Mouse (Mus musculus) heart, postnatal 0 days (tissue): ENCODE data around the gene 4930442H23Rik. TPM values are rescaled to one million over a fixed set of nuclear protein-coding genes. Genes with fewer than 3 reads are reported as not detected.

Source experiments
- ATAC-seq: fragments of 200-750 bp; cut with Nextera tagmentation; 2 replicates; pipeline ENCODE4 v1.8.0; 2017; ENCODE audit warnings: low read depth, moderate number of reproducible peaks, moderate library complexity; ENCODE audit not compliant: insufficient read depth
- DNase-seq: peaks from one replicate; pipeline ENCODE4 v3.0.0-alpha.2; 2016; ENCODE audit warnings: low spot score
- H3K27ac ChIP-seq: fragments of 300-500 bp; sonication (generic); 2 replicates; pipeline ENCODE4 v1.5.1; 2014; ENCODE audit warnings: low read depth, mild to moderate bottlenecking
- H3K27me3 ChIP-seq: fragments of 300-500 bp; sonication (generic); 2 replicates; pipeline ENCODE4 v1.6.1; 2014; ENCODE audit warnings: low read length, mixed read lengths; ENCODE audit not compliant: control insufficient read depth, insufficient read depth
- H3K36me3 ChIP-seq: fragments of 300-500 bp; sonication (generic); replicated peaks from 2 replicates; pipeline ENCODE4 v1.6.1; 2014; ENCODE audit warnings: low read length, mixed read lengths; ENCODE audit not compliant: control insufficient read depth, insufficient read depth
- H3K4me1 ChIP-seq: fragments of 300-500 bp; sonication (generic); 2 replicates; pipeline ENCODE4 v1.6.1; 2014; ENCODE audit warnings: antibody characterized with exemption; ENCODE audit not compliant: control insufficient read depth, insufficient read depth
- H3K4me2 ChIP-seq: fragments of 300-500 bp; sonication (generic); 2 replicates; pipeline ENCODE4 v1.6.1; 2014; ENCODE audit warnings: low read depth, mild to moderate bottlenecking, low read length, moderate library complexity
- H3K4me3 ChIP-seq: fragments of 300-500 bp; sonication (generic); 2 replicates; pipeline ENCODE4 v1.5.1; 2014; ENCODE audit warnings: low read depth, low read length
- H3K9ac ChIP-seq: fragments of 300-500 bp; sonication (generic); replicated peaks from 2 replicates; pipeline ENCODE4 v1.6.1; 2014; ENCODE audit warnings: low read depth, low read length, mixed read lengths
- H3K9me3 ChIP-seq: fragments of 300-500 bp; sonication (generic); replicated peaks from 2 replicates; pipeline ENCODE4 v1.6.1; 2016; ENCODE audit warnings: low read length; ENCODE audit not compliant: control insufficient read depth
- CTCF ChIP-seq: IDR thresholded peaks from 2 replicates; pipeline ENCODE4 v1.5.1; 2016; ENCODE audit warnings: antibody characterized with exemption, control low read depth, low read depth
- EP300 ChIP-seq: IDR thresholded peaks from 2 replicates; pipeline ENCODE4 v1.6.1; 2016; ENCODE audit warnings: antibody characterized with exemption, low read depth
- WGBS: fragments of 180-500 bp; shearing (Covaris S2); extraction: QIAGEN DNeasy Blood & Tissue Kit; methylation state at CpG from one replicate; pipeline ENCODE4 v1.1.7; 2014; 5-methylcytosine and 5-hydroxymethylcytosine counted together
- polyA plus RNA-seq: library from polyadenylated mRNA; unstranded; fragments of >200 nt; fragmentation: Nextera tagmentation; extraction: Ambion mirVana; gene quantifications from 2 replicates; pipeline ENCODE4 v1.2.1, GENCODE M21; 2015
- total RNA-seq: library from RNA; depleted of rRNA; stranded (reverse); fragments of >200 nt; gene quantifications from 2 replicates; pipeline ENCODE4 v1.2.3, GENCODE M21; 2014; ENCODE audit warnings: low replicate concordance

The 4930442H23Rik gene
- total and polyA plus RNA-seq, 2 experiments from 2014 or later: 0.12 TPM; not detected in 1

DNA sequence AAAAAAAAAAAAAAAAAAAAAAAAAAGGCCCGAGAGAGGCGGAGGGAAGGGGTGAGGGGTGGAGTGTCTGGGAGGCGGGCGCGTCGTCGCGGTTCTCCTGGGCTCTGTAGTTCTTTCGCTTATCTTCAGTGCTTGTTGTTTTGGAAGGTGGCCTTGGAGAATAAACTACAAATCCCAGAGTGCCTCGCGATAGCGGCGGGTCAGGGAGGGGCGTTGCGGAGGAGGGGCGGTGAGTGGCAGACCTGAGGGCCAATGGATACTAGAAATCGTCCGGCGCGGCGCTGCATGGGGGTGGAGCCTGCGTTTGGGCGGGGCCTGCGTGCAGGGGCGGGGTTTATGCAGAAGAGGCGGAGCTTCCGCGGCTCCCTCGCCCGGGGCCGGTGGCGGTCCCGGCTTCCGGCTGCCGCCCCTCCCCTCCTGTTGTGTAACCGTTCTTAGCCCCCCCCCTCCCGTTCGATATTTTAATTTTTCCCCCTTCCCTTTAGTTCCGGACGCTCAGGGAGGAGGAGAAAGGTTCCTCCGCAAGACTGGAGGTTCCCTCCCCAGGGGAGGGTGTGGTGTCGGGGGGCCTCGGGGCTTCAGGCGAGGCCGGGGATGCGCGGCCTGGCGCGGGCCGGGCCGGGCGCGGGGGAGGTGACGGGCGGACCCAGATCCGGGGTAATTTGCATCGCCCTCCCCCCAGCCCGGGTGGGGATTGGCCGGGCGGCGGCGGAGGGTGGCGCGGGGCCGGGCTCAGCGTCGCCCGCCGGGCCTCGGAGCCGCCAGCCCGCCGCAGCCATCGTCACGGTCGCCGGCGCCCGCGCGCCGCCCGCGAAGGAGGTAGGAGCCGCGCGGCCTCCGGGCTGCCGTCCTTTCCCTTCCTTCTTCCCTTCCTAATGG is 46.2 kb downstream of the 4930442H23Rik start:
- H3K4me2 ChIP-seq: peak overlapping the region; percentile 100
- WGBS: under 1% methylated on average over 75 of the region's 89 CpGs
- H3K36me3 ChIP-seq: 0 out of 2 replicates have a peak, but pooled peaks cover 3% of the 10 kb centered on the region
- DNase-seq: peak; percentile 98
- peaks cover 49% of the 10 kb centered on the region for H3K4me1 ChIP-seq
- peak; percentile 88 for ATAC-seq
- H3K27ac ChIP-seq: peak overlapping the region; percentile 99
- H3K9me3 ChIP-seq: no peaks in the 10 kb centered on the region
- peak overlapping the region; percentile 98 for H3K9ac ChIP-seq
- H3K4me3 ChIP-seq: peak overlapping the region; percentile 100
- TF ChIP-seq CTCF: no peak
- 0 out of 2 replicates have a peak, but pooled peaks have one; percentile 1 for TF ChIP-seq EP300
- H3K27me3 ChIP-seq: no peaks in the 10 kb centered on the region

DNA sequence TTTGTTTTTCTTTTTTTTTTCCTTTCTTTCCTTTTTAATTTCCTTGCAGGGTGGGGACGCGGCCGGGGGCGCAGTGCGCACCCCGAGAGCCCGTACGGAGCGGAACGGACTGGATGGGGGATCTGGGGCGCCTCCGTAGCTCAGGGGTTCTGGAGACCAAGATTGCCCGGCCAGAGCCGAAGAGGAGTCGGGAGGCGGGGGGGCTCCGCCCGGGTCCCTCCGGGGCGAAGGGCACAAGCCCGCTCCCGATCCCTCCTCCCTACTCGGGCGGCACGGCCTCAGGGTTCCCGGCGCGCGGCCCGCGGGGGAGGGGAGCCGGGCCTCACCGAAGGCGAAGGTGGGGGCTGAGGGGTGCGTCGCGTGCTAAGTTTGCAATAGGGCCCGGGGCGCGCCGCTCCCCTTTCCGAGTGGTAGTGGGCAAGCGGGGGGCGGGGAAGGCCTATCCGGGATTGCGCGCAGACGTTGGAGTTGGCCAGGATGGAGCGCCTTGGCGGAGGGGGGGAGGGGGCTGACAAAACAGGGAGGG is 46.9 kb downstream of the 4930442H23Rik start:
- Histone ChIP-seq H3K27me3 (no peaks in the 10 kb centered on the region), H3K4me2 (peak overlapping the region; percentile 100), H3K4me3 (peak overlapping the region; percentile 100), H3K27ac (peak overlapping the region; percentile 99), H3K36me3 (no peaks in the 10 kb centered on the region), H3K4me1 (peaks cover 43% of the 10 kb centered on the region), H3K9ac (peak overlapping the region; percentile 98), H3K9me3 (no peaks in the 10 kb centered on the region)
- no peak for TF ChIP-seq CTCF
- peak; percentile 24; the same call in 1 of the 2 replicates for TF ChIP-seq EP300
- DNase-seq (peak; percentile 55), ATAC-seq (peak; percentile 24)
- WGBS: 0% methylated on average over 42 of the region's 50 CpGs

DNA sequence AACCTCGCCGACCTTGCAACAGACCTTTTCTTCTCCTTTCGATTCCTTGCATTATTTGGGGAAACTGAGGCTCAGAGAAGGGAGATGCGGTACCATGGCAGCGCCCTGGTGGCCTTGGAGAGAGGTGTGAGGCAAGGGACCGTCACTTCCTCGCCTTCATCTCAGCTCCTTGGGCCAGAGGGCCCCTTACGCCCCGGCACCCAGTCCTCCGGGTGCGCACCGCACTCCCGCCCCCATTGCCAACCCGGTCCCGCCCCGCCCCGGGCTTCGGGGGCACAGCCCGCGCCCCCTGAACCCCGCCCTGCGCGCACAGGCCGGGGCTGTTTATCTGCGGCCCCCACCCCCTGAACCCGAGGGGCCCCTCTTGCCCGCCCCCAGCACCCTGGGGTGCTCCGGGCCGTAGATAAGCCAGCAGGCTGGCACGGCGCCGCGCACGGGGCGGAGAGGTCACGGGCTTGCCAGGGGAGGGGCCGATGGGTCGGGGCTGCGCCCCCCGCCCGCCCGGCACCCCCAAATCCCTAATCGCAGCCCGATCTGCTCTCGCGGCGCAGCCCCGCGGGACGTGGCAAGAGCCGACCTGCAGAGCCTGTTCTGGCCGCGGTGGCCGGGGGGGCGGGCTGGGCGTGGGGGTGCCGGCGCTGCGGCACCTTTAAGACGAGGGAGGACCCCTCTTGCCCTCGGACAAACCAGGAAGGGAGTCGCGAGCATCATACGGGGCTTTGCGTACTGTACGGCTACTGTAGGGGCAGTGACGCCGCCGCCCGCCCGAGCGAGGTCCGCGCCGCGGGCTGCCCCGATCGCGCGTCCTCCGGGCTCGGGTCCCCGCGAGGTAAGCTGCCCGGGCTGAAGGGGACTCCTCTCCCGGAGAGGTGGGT is 47.6 kb downstream of the 4930442H23Rik start:
- WGBS: under 1% methylated on average over 53 of the region's 86 CpGs
- peak; percentile 37 for ATAC-seq
- no peaks in the 10 kb centered on the region for H3K36me3 ChIP-seq

DNA sequence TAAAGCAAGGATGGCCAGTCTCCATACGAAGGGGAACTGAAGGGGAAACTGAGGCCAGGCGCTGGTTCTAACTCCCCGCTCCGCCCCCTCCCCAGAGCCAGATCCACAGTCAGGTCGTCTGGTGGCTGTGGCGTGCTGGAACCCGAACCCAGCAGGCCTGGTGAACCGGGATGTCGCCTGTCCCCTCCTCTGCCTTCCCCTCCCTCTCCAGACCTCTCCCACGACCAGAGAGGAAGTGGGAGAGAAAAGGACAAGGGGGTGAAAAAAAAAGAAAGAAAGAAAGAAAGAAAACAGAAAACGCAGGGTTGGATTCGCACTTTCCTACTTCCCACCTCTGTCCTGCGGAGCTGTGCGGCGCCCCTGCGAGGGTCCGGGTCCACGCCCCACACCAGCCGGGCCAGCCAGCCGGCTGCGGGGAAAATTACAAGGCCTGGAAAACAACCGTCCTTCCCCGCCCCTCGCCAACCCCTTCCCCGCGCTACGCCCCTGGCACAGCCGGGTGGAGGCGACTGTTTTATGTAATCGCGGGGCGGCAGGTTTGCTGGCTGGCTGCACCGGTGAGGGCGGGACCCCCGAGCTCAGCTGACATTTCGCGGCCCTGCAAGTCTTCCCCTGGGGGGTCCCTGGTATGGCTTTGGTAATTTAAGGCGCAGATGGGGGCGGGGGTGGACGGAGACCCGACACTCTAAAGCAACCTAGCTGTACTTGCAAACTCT is 48.5 kb downstream of the 4930442H23Rik start, which contains the start of gene Zbtb7a:
TSS of gene Zbtb7a (plus strand) at position 255 of the 716 bp plus-strand sequence.
- DNase-seq: peak; percentile 27
- Histone ChIP-seq H3K4me2 (peak within 1 kb of the TSS; percentile 100), H3K9me3 (no peaks in the 10 kb centered on the region), H3K4me3 (peak within 1 kb of the TSS; percentile 100), H3K36me3 (no peaks in the 10 kb centered on the region), H3K9ac (peak within 1 kb of the TSS; percentile 98), H3K27ac (peak within 1 kb of the TSS; percentile 99), H3K27me3 (no peaks in the 10 kb centered on the region), H3K4me1 (peaks cover 27% of the 10 kb centered on the region)
- 5% methylated on average over 41 of the region's 41 CpGs for WGBS
- ATAC-seq: no peak
- TF ChIP-seq EP300 (no peak), CTCF (no peak)

More for the DNA sequence above, 47.6 kb downstream of the 4930442H23Rik start:
- H3K4me1 ChIP-seq: peaks cover 36% of the 10 kb centered on the region
- TF ChIP-seq CTCF (no peak), EP300 (no peak; the same call in 1 of the 2 replicates)
- peak; percentile 87 for DNase-seq
- H3K4me3 ChIP-seq: peak overlapping the region; percentile 100
- no peaks in the 10 kb centered on the region for H3K9me3 ChIP-seq
- peak overlapping the region; percentile 99 for H3K27ac ChIP-seq
- peak overlapping the region; percentile 98 for H3K9ac ChIP-seq
- H3K4me2 ChIP-seq: peak overlapping the region; percentile 100
- H3K27me3 ChIP-seq: no peaks in the 10 kb centered on the region
